Mouse (Mus musculus) kidney, postnatal 0 days (tissue): ENCODE results near the gene Oca2. TPM values are rescaled to one million over a fixed set of nuclear protein-coding genes. Genes with fewer than 3 reads are reported as not detected.

Experiments used
- ATAC-seq: fragments of 200-750 bp; cut with Nextera tagmentation; replicated peaks from 2 replicates; pipeline ENCODE4 v1.8.0; 2017; ENCODE audit warnings: low read depth, moderate number of reproducible peaks, moderate TSS enrichment, moderate library complexity; ENCODE audit not compliant: low FRiP score
- DNase-seq: peaks from one replicate; pipeline ENCODE4 v3.0.0-alpha.2; 2016; ENCODE audit warnings: low spot score
- H3K27ac ChIP-seq: fragments of 300-500 bp; sonication (generic); 2 replicates; pipeline ENCODE4 v1.5.1; 2014; ENCODE audit warnings: mild to moderate bottlenecking
- H3K27me3 ChIP-seq: fragments of 300-500 bp; sonication (generic); 2 replicates; pipeline ENCODE4 v1.6.1; 2014; ENCODE audit warnings: low read length, mixed read lengths; ENCODE audit not compliant: insufficient read depth
- H3K36me3 ChIP-seq: fragments of 300-500 bp; sonication (generic); 2 replicates; pipeline ENCODE4 v1.6.1; 2014; ENCODE audit warnings: low read length, mixed read lengths; ENCODE audit not compliant: insufficient read depth
- H3K4me1 ChIP-seq: fragments of 300-500 bp; sonication (generic); replicated peaks from 2 replicates; pipeline ENCODE4 v1.6.1; 2014; ENCODE audit warnings: antibody characterized with exemption, low read length, mixed read lengths; ENCODE audit not compliant: insufficient read depth
- H3K4me2 ChIP-seq: fragments of 300-500 bp; sonication (generic); 2 replicates; pipeline ENCODE4 v1.6.1; 2014; ENCODE audit warnings: mild to moderate bottlenecking, low read length, moderate library complexity, mixed read lengths
- H3K4me3 ChIP-seq: fragments of 300-500 bp; sonication (generic); replicated peaks from 2 replicates; pipeline ENCODE4 v1.5.1; 2014; ENCODE audit warnings: low read depth, low read length
- H3K9ac ChIP-seq: fragments of 300-500 bp; sonication (generic); 2 replicates; pipeline ENCODE4 v1.6.1; 2014; ENCODE audit warnings: low read depth, low read length
- H3K9me3 ChIP-seq: fragments of 300-500 bp; sonication (generic); replicated peaks from 2 replicates; pipeline ENCODE4 v1.6.1; 2016; ENCODE audit warnings: low read length, inconsistent platforms, mixed read lengths
- CTCF ChIP-seq: IDR thresholded peaks from 2 replicates; pipeline ENCODE4 v1.5.1; 2016; ENCODE audit warnings: antibody characterized with exemption, low read depth, mild to moderate bottlenecking, moderate library complexity
- WGBS: fragments of 180-500 bp; shearing (Covaris S2); extraction: QIAGEN DNeasy Blood & Tissue Kit; methylation state at CpG from one replicate; pipeline ENCODE4 v1.1.7; 2014; 5-methylcytosine and 5-hydroxymethylcytosine counted together
- polyA plus RNA-seq: library from polyadenylated mRNA; unstranded; fragments of >200 nt; fragmentation: Nextera tagmentation; extraction: Ambion mirVana; gene quantifications from 2 replicates; pipeline ENCODE4 v1.2.1, GENCODE M21; 2015

Gene Oca2
- 0.09 TPM in 1 of 2 replicates, not detected in the other for polyA plus RNA-seq

DNA sequence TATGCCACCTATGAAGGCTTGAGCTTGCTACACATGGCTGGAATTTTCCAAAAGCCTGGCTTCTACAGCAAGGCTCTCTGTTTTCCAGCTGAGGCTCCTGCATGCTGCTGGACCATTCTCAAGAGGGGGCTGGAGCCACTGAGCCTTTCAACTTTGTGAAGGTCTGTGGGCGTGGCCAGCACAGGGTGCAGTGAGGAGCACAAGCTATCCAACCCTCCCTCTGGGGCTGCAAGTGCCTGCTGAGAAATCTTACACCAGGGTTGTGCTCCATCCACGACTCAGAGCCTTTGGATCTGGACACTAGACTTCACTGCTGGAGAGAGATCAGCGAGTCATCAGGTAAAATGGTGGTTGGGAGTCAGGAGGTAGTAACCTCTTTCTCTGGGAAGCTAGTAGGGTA, at the start of gene Oca2:
TSS of gene Oca2 (plus strand) at position 218 of the 400 bp plus-strand sequence.
- WGBS, result 30% methylated on average over 3 of the region's 3 CpGs
- no peaks in the 10 kb centered on the region for H3K36me3 ChIP-seq
- H3K4me3 ChIP-seq, result no peak within 1 kb of the TSS
- H3K9me3 ChIP-seq, result no peaks in the 10 kb centered on the region
- H3K4me1 ChIP-seq, result no peaks in the 10 kb centered on the region
- no peak within 1 kb of the TSS for H3K9ac ChIP-seq
- H3K27me3 ChIP-seq, result no peaks in the 10 kb centered on the region
- H3K27ac ChIP-seq, result no peak within 1 kb of the TSS
- H3K4me2 ChIP-seq, result no peak within 1 kb of the TSS
- no peak for TF ChIP-seq CTCF
- ATAC-seq (no peak; the same call in 1 of the 2 replicates), DNase-seq (peak; percentile 2)

DNA sequence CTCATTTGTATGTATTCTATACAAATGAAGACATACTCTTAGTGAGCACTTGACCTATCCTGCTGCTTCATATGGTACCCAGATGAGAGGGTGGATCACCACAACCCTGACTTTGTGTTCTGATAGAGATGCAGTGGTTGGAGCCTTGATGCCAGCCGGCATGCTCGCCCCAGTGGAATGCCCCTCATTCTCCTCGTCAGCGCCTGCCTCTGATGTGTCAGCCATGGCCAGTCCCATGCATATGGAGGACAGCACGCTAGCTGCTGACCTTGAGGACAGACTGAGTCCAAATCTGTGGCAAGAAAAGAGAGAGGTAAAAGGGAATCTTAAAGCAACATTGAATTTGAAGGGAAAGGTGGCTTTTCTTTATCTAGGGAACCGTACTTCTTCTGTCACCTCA, 48.5 kb upstream of the Oca2 start:
- Histone ChIP-seq H3K36me3 (peaks cover 46% of the 10 kb centered on the region), H3K9me3 (no peaks in the 10 kb centered on the region), H3K9ac (no peak overlapping the region), H3K4me1 (no peaks in the 10 kb centered on the region), H3K27me3 (no peaks in the 10 kb centered on the region), H3K27ac (no peak overlapping the region), H3K4me3 (no peak overlapping the region), H3K4me2 (no peak overlapping the region)
- no peak for TF ChIP-seq CTCF
- DNase-seq, result no peak
- WGBS, result 96% methylated on average over 6 of the region's 6 CpGs
- ATAC-seq, result no peak

DNA sequence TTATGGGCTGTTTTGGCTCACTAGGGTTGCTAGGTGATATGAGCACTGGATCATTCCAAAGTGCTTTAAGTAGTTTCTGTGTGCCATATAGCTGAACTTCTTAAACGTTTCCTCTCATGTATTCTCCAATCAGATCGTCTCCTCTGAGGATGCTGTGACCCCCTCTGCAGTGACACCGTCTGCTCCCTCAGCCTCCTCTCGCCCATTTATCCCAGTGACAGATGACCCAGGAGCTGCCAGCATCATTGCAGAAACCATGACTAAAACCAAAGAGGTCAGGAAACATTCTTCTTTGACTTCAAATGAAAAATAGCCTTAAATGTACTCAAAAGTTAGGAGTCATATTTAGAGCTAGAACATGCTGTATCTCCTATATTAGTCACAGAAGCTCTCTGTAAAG, 47.9 kb upstream of the Oca2 start:
- Histone ChIP-seq H3K4me3 (no peak overlapping the region), H3K9ac (no peak overlapping the region), H3K27ac (no peak overlapping the region), H3K27me3 (no peaks in the 10 kb centered on the region), H3K36me3 (peaks cover 45% of the 10 kb centered on the region), H3K9me3 (no peaks in the 10 kb centered on the region), H3K4me2 (no peak overlapping the region), H3K4me1 (no peaks in the 10 kb centered on the region)
- TF ChIP-seq CTCF, result no peak
- ATAC-seq (no peak), DNase-seq (no peak)
- WGBS, result 72% methylated on average over 4 of the region's 4 CpGs

DNA sequence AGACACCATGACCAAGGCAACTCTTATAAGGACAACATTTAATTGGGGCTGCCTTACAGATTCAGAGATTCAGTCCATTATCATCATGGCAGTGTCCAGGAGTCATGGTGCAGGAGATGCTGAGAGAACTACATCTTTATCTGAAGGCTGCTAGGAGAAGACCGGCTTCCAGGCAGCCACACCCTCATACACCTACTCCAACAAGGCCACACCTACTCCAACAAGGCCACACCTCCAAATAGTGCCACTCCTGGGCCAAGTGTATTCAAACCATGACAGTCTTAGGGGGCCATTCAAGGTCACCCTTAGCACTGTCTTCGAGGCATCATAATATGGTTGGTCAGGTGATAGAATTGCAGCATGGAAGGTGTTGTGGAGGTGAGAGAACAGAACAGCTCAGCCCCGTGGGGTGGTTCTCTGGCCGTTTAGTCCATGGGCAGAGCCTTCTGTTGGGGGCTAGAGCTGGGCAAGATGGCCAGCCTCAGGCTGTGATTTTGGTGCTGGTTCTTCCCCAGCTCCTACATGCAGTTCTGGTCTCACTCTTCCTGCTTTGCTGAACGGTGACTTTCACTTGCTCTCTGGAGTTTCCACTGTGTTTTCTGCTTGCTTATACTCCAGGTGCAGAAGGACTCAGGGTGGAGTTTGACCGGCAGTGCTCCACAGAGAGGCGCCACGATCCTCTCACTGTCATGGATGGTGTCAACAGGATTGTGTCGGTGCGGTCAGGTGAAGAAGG, 37.9 kb upstream of the Oca2 start:
- peaks cover 47% of the 10 kb centered on the region for H3K36me3 ChIP-seq
- H3K27me3 ChIP-seq, result no peaks in the 10 kb centered on the region
- no peak overlapping the region for H3K4me3 ChIP-seq
- no peak for TF ChIP-seq CTCF
- no peak for DNase-seq
- H3K27ac ChIP-seq, result no peak overlapping the region
- WGBS, result 92% methylated on average over 10 of the region's 10 CpGs
- no peak overlapping the region for H3K9ac ChIP-seq
- no peaks in the 10 kb centered on the region for H3K9me3 ChIP-seq
- no peaks in the 10 kb centered on the region for H3K4me1 ChIP-seq
- no peak overlapping the region for H3K4me2 ChIP-seq
- no peak for ATAC-seq

DNA sequence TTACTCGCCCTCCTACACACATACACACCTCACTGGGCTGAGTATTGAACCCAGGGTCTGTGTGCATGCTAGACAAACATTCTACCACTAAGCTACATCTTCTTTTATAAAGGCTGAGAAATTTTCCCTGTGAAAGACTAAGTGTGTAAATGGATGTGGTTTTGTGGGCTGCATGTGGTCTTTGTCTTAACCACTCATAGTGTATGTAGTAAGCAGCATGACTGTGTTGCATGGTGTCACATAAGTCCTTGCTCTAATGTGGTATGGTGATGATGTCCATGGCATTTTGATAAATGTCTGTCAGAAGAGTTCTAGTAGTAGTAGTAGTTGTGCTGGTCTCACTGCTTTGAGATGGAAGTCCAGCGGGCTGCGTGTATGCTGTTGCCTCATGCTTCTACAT, 36.7 kb upstream of the Oca2 start:
- no peaks in the 10 kb centered on the region for H3K27me3 ChIP-seq
- H3K4me2 ChIP-seq, result no peak overlapping the region
- H3K4me1 ChIP-seq, result no peaks in the 10 kb centered on the region
- ATAC-seq (no peak), DNase-seq (no peak)
- no peaks in the 10 kb centered on the region for H3K9me3 ChIP-seq
- no peak for TF ChIP-seq CTCF
- H3K4me3 ChIP-seq, result no peak overlapping the region
- H3K9ac ChIP-seq, result no peak overlapping the region
- H3K36me3 ChIP-seq, result peaks cover 45% of the 10 kb centered on the region
- H3K27ac ChIP-seq, result no peak overlapping the region
- 96% methylated on average over 3 of the region's 3 CpGs for WGBS

DNA sequence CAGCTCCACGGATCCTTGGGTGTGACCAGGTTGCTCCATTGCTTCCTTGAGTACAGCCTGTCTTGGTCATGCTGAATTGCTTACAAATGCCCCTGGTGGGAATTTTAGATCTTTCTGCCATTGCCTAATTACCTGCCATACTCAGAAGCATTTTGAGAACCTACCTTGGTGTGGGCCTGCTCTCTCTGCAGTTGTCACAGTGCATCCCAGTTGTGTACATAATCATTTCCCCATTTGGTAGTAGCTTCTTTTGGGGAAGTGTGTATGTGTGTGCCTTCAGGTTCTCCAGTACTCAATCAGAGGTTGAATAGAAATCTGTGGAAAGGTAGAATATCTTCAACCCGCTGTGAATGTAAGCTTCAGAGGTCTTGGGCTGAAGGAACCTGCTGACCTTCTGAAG, 36.3 kb upstream of the Oca2 start:
- no peaks in the 10 kb centered on the region for H3K27me3 ChIP-seq
- H3K27ac ChIP-seq, result no peak overlapping the region
- H3K9me3 ChIP-seq, result no peaks in the 10 kb centered on the region
- no peak overlapping the region for H3K9ac ChIP-seq
- H3K4me1 ChIP-seq, result no peaks in the 10 kb centered on the region
- peaks cover 42% of the 10 kb centered on the region for H3K36me3 ChIP-seq
- DNase-seq (no peak), ATAC-seq (no peak)
- H3K4me2 ChIP-seq, result no peak overlapping the region
- 96% methylated on average over 2 of the region's 2 CpGs for WGBS
- TF ChIP-seq CTCF, result no peak
- H3K4me3 ChIP-seq, result no peak overlapping the region

DNA sequence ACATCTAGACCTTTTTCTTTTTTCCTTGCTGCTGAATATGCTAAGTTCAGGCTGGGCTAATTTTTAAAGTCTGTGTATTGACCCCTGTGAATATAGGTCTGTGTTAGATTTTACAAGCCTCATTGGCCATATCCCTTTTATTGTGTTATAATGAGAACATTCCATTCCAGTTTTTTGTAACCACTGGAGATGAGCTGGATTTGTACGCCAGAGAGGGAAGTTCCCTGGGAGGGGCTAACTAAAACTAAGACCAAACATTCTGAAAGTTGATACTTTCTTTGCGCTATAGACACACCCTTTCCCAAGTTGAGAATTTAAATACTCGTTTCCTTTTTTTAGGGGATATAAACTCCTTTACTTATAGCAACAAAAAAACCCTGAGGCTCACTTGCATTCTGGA, 34.7 kb upstream of the Oca2 start:
- H3K27me3 ChIP-seq, result no peaks in the 10 kb centered on the region
- ATAC-seq (no peak), DNase-seq (no peak)
- H3K4me2 ChIP-seq, result no peak overlapping the region
- H3K9me3 ChIP-seq, result no peaks in the 10 kb centered on the region
- TF ChIP-seq CTCF, result no peak
- WGBS, result 69% methylated on average over 3 of the region's 3 CpGs
- peaks cover 45% of the 10 kb centered on the region for H3K36me3 ChIP-seq
- H3K4me3 ChIP-seq, result no peak overlapping the region
- H3K27ac ChIP-seq, result no peak overlapping the region
- no peak overlapping the region for H3K9ac ChIP-seq
- no peaks in the 10 kb centered on the region for H3K4me1 ChIP-seq
